Mouse (Mus musculus): Measurements from ENCODE around the gene Tigar. TPM values are rescaled to one million over a fixed set of nuclear protein-coding genes. Genes with fewer than 3 reads are reported as not detected.
A peak's percentile ranks its signal among the peaks of the same experiment; 100 is the strongest.

Gene Tigar
- polyA plus RNA-seq, 1 experiment from 2014 or later = 0.24 TPM

- peak; percentile 53 for ATAC-seq (ENCODE audit: low read depth)
- peaks cover 82% of the 10 kb centered on the region for H3K27me3 ChIP-seq (ENCODE audit: control insufficient read depth, insufficient read depth, low read depth, low read length)
- no peaks in the 10 kb centered on the region for H3K36me3 ChIP-seq (ENCODE audit: control insufficient read depth, insufficient read depth)
- H3K4me1 ChIP-seq (ENCODE audit: control insufficient read depth, low read depth, low read length) = peaks cover 49% of the 10 kb centered on the region
- peak overlapping the region; percentile 62 for H3K4me3 ChIP-seq (ENCODE audit: low read depth, low read length)
- under 1% methylated on average over 34 of the region's 34 CpGs for WGBS (ENCODE audit: insufficient replicate concordance)
- H3K9me3 ChIP-seq (replicated peaks; ENCODE audit: control insufficient read depth, low read length) = no peaks in the 10 kb centered on the region
- peak overlapping the region; percentile 58 for H3K9ac ChIP-seq (ENCODE audit: low read depth, low read length)
- H3K4me2 ChIP-seq (ENCODE audit: low read depth, low read length) = peak overlapping the region; percentile 82
- H3K27ac ChIP-seq (ENCODE audit: low read length) = peak overlapping the region; percentile 74
Measured at GRCm38 (mm10) chr6:127150663-127151564, 41.6 kb upstream of the Tigar start.

- under 1% methylated on average over 38 of the region's 38 CpGs for WGBS (ENCODE audit: insufficient replicate concordance)
- H3K27me3 ChIP-seq (ENCODE audit: control insufficient read depth, insufficient read depth, low read depth, low read length) = peaks cover 74% of the 10 kb centered on the region
Measured at GRCm38 (mm10) chr6:127149944-127150662, 40.7 kb upstream of the Tigar start.

DNA sequence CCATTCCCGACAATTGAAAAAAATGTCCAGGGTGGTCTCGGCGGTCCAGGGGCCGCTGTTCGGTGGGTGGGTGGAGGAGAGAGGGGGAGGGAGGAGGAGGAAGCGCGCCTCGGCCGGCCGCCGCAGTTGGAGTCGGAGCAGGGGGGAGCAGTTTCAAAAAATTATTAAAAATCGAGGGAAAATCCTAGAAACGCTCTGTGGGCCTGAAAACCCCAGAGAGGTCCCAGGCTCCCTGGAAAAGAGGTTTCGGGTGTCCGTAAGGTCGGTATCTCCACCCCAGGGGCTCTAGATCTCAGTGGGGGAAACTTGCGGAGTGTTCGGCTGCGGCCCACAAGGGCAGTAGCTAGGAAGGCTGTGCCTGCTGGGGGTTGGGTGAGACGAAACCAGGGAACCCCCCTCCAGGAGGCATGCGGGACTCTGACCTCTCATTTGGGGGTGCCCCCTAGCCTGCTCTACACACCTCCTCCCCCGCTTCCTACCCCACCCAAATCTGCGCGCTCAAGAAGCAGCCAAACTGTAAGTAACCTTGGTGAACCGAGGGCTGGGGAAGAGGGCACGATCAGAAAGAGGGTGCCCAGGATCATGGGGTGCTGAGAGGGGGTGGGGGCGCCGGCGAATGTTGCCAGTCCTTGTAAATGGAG lies 40.1 kb upstream of the Tigar start:
- Histone ChIP-seq H3K27me3 (ENCODE audit: control insufficient read depth, insufficient read depth, low read depth, low read length) (peaks cover 67% of the 10 kb centered on the region), H3K9ac (ENCODE audit: low read depth, low read length) (peak overlapping the region; percentile 58), H3K9me3 (replicated peaks; ENCODE audit: control insufficient read depth, low read length) (no peaks in the 10 kb centered on the region), H3K36me3 (ENCODE audit: control insufficient read depth, insufficient read depth) (no peaks in the 10 kb centered on the region), H3K4me1 (ENCODE audit: control insufficient read depth, low read depth, low read length) (peaks cover 53% of the 10 kb centered on the region), H3K27ac (ENCODE audit: low read length) (no peak overlapping the region), H3K4me2 (ENCODE audit: low read depth, low read length) (peak overlapping the region; percentile 82), H3K4me3 (ENCODE audit: low read depth, low read length) (peak overlapping the region; percentile 62)
- ATAC-seq (ENCODE audit: low read depth) = no peak
- under 1% methylated on average over 30 of the region's 30 CpGs for WGBS (ENCODE audit: insufficient replicate concordance)

More at GRCm38 (mm10) chr6:127149944-127150662, 40.7 kb upstream of the Tigar start:
- no peak overlapping the region for H3K27ac ChIP-seq (ENCODE audit: low read length)
- peaks cover 57% of the 10 kb centered on the region for H3K4me1 ChIP-seq (ENCODE audit: control insufficient read depth, low read depth, low read length)
- H3K9ac ChIP-seq (ENCODE audit: low read depth, low read length) = peak overlapping the region; percentile 58
- H3K36me3 ChIP-seq (ENCODE audit: control insufficient read depth, insufficient read depth) = no peaks in the 10 kb centered on the region
- peak overlapping the region; percentile 82 for H3K4me2 ChIP-seq (ENCODE audit: low read depth, low read length)
- H3K9me3 ChIP-seq (replicated peaks; ENCODE audit: control insufficient read depth, low read length) = no peaks in the 10 kb centered on the region
- peak overlapping the region; percentile 62 for H3K4me3 ChIP-seq (ENCODE audit: low read depth, low read length)
- no peak for ATAC-seq (ENCODE audit: low read depth)

DNA sequence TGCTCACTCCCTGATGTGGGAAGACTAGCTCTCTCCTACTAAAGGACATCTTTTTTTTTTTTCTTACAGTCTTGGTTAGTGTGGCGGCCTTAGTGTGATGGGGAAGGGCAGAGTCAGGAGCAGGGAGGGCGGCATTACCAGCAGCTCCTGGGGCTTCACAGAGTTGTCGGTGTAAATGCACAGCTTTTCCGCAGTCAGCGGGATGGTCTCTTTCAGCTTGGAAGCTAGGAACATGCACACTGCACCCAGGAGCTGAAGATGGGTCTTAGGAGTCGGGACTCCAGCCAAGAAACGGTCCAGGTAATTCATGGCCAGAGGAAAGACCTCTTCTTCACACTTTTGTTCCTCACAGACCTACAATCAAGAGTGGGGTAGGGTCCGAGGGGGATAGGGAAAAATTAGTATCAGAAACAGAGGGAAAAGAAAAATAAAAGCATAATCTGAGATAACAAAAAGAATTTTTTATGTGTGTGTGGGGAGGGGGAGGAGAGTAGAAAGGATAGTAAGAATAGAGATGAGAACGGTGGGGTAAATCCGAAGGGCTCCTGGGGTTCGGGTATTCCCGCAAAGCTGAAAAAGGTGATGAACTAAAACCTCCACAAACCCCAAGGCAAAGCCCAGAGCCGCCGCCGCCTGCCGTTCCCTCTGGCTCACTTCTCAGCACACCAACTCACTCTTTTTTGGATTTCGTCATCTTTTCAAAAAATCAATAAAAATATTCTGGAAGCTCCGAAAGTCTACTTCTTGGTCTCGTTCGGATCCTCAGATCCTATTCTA lies 39.4 kb upstream of the Tigar start:
- 16% methylated on average over 20 of the region's 20 CpGs for WGBS (ENCODE audit: insufficient replicate concordance)
- peaks cover 60% of the 10 kb centered on the region for H3K27me3 ChIP-seq (ENCODE audit: control insufficient read depth, insufficient read depth, low read depth, low read length)
- no peaks in the 10 kb centered on the region for H3K9me3 ChIP-seq (replicated peaks; ENCODE audit: control insufficient read depth, low read length)
- peak overlapping the region; percentile 82 for H3K4me2 ChIP-seq (ENCODE audit: low read depth, low read length)
- peak overlapping the region; percentile 62 for H3K4me3 ChIP-seq (ENCODE audit: low read depth, low read length)
- H3K27ac ChIP-seq (ENCODE audit: low read length) = no peak overlapping the region
- H3K36me3 ChIP-seq (ENCODE audit: control insufficient read depth, insufficient read depth) = no peaks in the 10 kb centered on the region
- peaks cover 47% of the 10 kb centered on the region for H3K4me1 ChIP-seq (ENCODE audit: control insufficient read depth, low read depth, low read length)
- no peak for ATAC-seq (ENCODE audit: low read depth)
- peak overlapping the region; percentile 58; the same call in 1 of the 2 replicates for H3K9ac ChIP-seq (ENCODE audit: low read depth, low read length)

- Histone ChIP-seq H3K9ac (ENCODE audit: low read depth, low read length) (no peak overlapping the region), H3K27ac (ENCODE audit: low read length) (no peak overlapping the region), H3K9me3 (replicated peaks; ENCODE audit: control insufficient read depth, low read length) (no peaks in the 10 kb centered on the region), H3K36me3 (ENCODE audit: control insufficient read depth, insufficient read depth) (no peaks in the 10 kb centered on the region), H3K27me3 (ENCODE audit: control insufficient read depth, insufficient read depth, low read depth, low read length) (peaks cover 49% of the 10 kb centered on the region), H3K4me2 (ENCODE audit: low read depth, low read length) (no peak overlapping the region), H3K4me1 (ENCODE audit: control insufficient read depth, low read depth, low read length) (peaks cover 39% of the 10 kb centered on the region), H3K4me3 (ENCODE audit: low read depth, low read length) (no peak overlapping the region)
- ATAC-seq (ENCODE audit: low read depth) = no peak
- 2% methylated on average over 4 of the region's 4 CpGs for WGBS (ENCODE audit: insufficient replicate concordance)
Measured at GRCm38 (mm10) chr6:127147665-127148064, 38.3 kb upstream of the Tigar start.

DNA sequence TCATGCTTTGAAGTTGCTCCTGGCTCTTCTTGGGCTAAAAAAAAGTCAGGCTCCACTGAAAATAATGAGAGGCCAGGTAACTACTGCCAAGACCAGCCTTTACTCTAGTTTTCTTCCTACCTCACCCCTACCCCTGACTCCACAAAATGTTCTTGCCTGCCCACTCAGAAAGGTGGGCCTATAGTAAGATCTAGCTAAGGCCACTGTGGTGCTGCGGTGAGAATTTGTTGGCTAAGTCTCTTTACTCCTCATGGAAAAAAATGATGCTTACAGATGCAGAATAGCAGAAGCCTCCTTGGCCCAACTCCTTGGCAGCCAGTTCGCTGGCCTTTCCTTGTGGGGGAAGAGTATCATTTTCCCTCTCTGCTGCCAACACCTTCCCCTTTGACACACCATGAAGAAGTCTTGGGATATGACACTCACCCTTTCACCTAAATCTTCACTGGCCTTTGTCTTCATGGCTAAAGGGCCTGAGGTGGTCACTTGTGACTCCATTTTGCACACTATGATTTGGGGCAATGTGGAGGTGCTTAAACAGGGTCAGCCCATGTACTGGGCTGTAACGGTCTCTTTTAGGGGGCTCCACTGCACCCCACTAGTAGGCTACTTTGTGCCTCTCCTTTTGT lies 37.1 kb upstream of the Tigar start:
- Histone ChIP-seq H3K36me3 (ENCODE audit: control insufficient read depth, insufficient read depth) (no peaks in the 10 kb centered on the region), H3K4me2 (ENCODE audit: low read depth, low read length) (no peak overlapping the region), H3K27ac (ENCODE audit: low read length) (no peak overlapping the region), H3K4me3 (ENCODE audit: low read depth, low read length) (no peak overlapping the region), H3K4me1 (ENCODE audit: control insufficient read depth, low read depth, low read length) (peaks cover 30% of the 10 kb centered on the region), H3K9ac (ENCODE audit: low read depth, low read length) (no peak overlapping the region), H3K27me3 (ENCODE audit: control insufficient read depth, insufficient read depth, low read depth, low read length) (peaks cover 37% of the 10 kb centered on the region), H3K9me3 (replicated peaks; ENCODE audit: control insufficient read depth, low read length) (no peaks in the 10 kb centered on the region)
- ATAC-seq (ENCODE audit: low read depth) = no peak
- WGBS (ENCODE audit: insufficient replicate concordance) = 73% methylated on average over 3 of the region's 3 CpGs

GRCm38 (mm10) chr6:127145464-127146190 lies 36.3 kb upstream of the Tigar start:
- 28% methylated on average over 20 of the region's 20 CpGs for whole genome bisulfite sequencing (ENCODE audit: insufficient replicate concordance)
- H3K4me2 ChIP-seq (ENCODE audit: low read depth, low read length) = no peak overlapping the region
- peaks cover 24% of the 10 kb centered on the region for H3K4me1 ChIP-seq (ENCODE audit: control insufficient read depth, low read depth, low read length)
- peaks cover 29% of the 10 kb centered on the region for H3K27me3 ChIP-seq (ENCODE audit: control insufficient read depth, insufficient read depth, low read depth, low read length)
- no peaks in the 10 kb centered on the region for H3K36me3 ChIP-seq (ENCODE audit: control insufficient read depth, insufficient read depth)
- no peak overlapping the region for H3K9ac ChIP-seq (ENCODE audit: low read depth, low read length)
- no peak overlapping the region for H3K4me3 ChIP-seq (ENCODE audit: low read depth, low read length)
- no peak overlapping the region for H3K27ac ChIP-seq (ENCODE audit: low read length)
- no peak for ATAC-seq (ENCODE audit: low read depth)
- no peaks in the 10 kb centered on the region for H3K9me3 ChIP-seq (replicated peaks; ENCODE audit: control insufficient read depth, low read length)
